8 mouse cellular contexts compared by ENCODE assay signal in the genomic region with DNA sequence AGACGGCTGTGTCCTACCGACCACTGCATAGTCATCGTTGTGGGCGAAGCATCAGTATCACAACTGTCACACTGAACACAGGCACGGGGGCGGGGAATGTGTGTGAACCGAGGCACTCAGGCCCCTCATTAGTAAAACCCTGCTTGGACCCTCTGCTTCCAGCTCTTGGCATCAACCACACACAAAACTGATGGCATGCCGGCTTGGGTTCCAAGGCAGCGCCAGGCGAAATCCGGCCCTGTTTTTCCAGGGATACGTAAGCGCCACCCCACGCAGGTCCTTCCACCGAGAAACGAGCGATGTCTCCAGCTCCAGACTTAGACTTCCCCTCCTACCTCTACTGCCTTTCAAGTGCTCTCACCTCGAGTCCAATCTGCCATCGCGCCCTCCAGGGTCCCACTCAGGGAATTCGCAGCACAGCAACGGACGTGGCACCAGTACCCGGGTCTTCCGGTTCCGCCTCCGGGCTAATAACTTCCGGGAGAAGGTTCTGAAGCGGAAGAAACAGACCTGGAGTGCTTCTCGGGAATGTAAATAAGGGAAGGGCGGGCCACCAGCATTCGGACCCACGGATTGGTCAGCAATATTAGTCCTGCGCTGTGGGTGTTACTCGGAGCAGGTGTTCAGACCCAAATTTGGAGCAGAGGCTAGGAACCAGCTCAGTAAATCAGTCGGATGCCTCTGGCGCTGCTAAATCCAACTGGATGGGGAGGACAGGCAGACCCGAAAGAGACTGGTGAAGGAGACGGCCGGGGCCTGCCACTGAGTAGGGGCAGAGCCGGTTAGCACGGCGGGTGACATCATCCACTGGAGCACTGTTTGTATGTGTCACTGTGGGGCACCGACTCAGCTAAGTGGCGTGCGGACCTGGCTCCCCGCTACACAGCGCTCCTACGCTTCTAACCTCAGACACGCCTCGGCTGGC. TPM values are rescaled to one million over a fixed set of nuclear protein-coding genes. Genes with fewer than 3 reads are reported as not detected.
DNase-seq lines count a peak whose midpoint lies in the region; ATAC-seq and TF ChIP-seq lines count a peak whose summit lies in the region.

TSS of gene Gm45785 (minus strand) at position 472 of the 925 bp plus-strand sequence.

- no peak for TF ChIP-seq CTCF in bone marrow macrophage, adult 2 months (IDR thresholded peaks at IDR 0.05; ENCODE audit: low read depth, low read length)
- TF ChIP-seq CTCF in embryonic fibroblast, embryonic 13.5 days (IDR thresholded peaks at IDR 0.05; ENCODE audit: borderline replicate concordance, insufficient read depth, low read length), result no peak

- H3K4me2 ChIP-seq in kidney, embryonic 14.5 days (replicated peaks; ENCODE audit: low read depth, low read length), result peak within 1 kb of the TSS; percentile 88
- peak within 1 kb of the TSS; percentile 98 for H3K4me2 ChIP-seq in limb, embryonic 15.5 days

- peaks cover 52% of the 10 kb centered on the region for H3K36me3 ChIP-seq in kidney, embryonic 14.5 days (ENCODE audit: control insufficient read depth, insufficient read depth, low read length)
- peaks cover 60% of the 10 kb centered on the region for H3K36me3 ChIP-seq in limb, embryonic 15.5 days

- WGBS in kidney, embryonic 14.5 days, result under 1% methylated on average over 51 of the region's 51 CpGs
- WGBS in limb, embryonic 15.5 days, result under 1% methylated on average over 51 of the region's 51 CpGs

- DNase-seq in 416B (ENCODE audit: low read depth), result peak; percentile 96
- peak; percentile 90 to 93 for DNase-seq in heart, adult 9 months (ENCODE audit: low spot score in 2 of 2)
- peak; percentile 62 to 73 for DNase-seq in monocyte, adult 2 months (ENCODE audit: low read depth in 1 of 2, low spot score in 2 of 2)
- DNase-seq in spleen, postnatal 36 days (ENCODE audit: low spot score in 2 of 2), result peak; percentile 84 to 88

- peaks cover 12% of the 10 kb centered on the region; the same call in 1 of the 2 replicates for H3K4me1 ChIP-seq in bone marrow macrophage, adult 2 months (ENCODE audit: control insufficient read depth, insufficient read depth, low read length)
- H3K4me1 ChIP-seq in embryonic fibroblast, embryonic 13.5 days (ENCODE audit: control insufficient read depth, insufficient read depth, low read length), result 0 out of 2 replicates have a peak, but pooled peaks cover 4% of the 10 kb centered on the region
- H3K4me1 ChIP-seq in kidney, embryonic 14.5 days (ENCODE audit: control insufficient read depth, insufficient read depth, low read length), result peaks cover 15% of the 10 kb centered on the region
- peaks cover 31% of the 10 kb centered on the region for H3K4me1 ChIP-seq in limb, embryonic 15.5 days

- peak within 1 kb of the TSS; percentile 86 for H3K4me3 ChIP-seq in bone marrow macrophage, adult 2 months (ENCODE audit: insufficient read depth, low read length)
- H3K4me3 ChIP-seq in embryonic fibroblast, embryonic 13.5 days (ENCODE audit: insufficient read depth, low read length), result peak within 1 kb of the TSS; percentile 80
- H3K4me3 ChIP-seq in kidney, embryonic 14.5 days (ENCODE audit: low read length), result peak within 1 kb of the TSS; percentile 52
- H3K4me3 ChIP-seq in limb, embryonic 15.5 days, result peak within 1 kb of the TSS; percentile 80

- H3K27me3 ChIP-seq in kidney, embryonic 14.5 days (ENCODE audit: control insufficient read depth, insufficient read depth, low read length), result no peaks in the 10 kb centered on the region
- H3K27me3 ChIP-seq in limb, embryonic 15.5 days, result no peaks in the 10 kb centered on the region

- ATAC-seq in kidney, embryonic 14.5 days (ENCODE audit: low FRiP score, low TSS enrichment), result peak; percentile 82
- peak; percentile 63 for ATAC-seq in limb, embryonic 15.5 days (ENCODE audit: insufficient number of reproducible peaks, low FRiP score, low TSS enrichment, low read depth)

- H3K9me3 ChIP-seq in kidney, embryonic 14.5 days (ENCODE audit: control insufficient read depth, low read length), result no peaks in the 10 kb centered on the region
- H3K9me3 ChIP-seq in limb, embryonic 15.5 days, result no peaks in the 10 kb centered on the region

- TF ChIP-seq POLR2A in bone marrow macrophage, adult 2 months (IDR thresholded peaks at IDR 0.05; ENCODE audit: borderline replicate concordance, low read depth, low read length), result 0 out of 2 replicates have a peak, but pooled peaks have one; percentile 61
- TF ChIP-seq POLR2A in embryonic fibroblast, embryonic 13.5 days (IDR thresholded peaks at IDR 0.05; ENCODE audit: low read depth, low read length), result peak; percentile 80

- H3K27ac ChIP-seq in bone marrow macrophage, adult 2 months (ENCODE audit: insufficient read depth, low read depth, low read length), result peak within 1 kb of the TSS; percentile 83
- peak within 1 kb of the TSS; percentile 78 for H3K27ac ChIP-seq in embryonic fibroblast, embryonic 13.5 days (ENCODE audit: insufficient read depth, low read length)
- peak within 1 kb of the TSS; percentile 75 for H3K27ac ChIP-seq in kidney, embryonic 14.5 days (ENCODE audit: low read depth, low read length)
- H3K27ac ChIP-seq in limb, embryonic 15.5 days, result peak within 1 kb of the TSS; percentile 93

- H3K9ac ChIP-seq in kidney, embryonic 14.5 days (ENCODE audit: low read depth, low read length), result peak within 1 kb of the TSS; percentile 92
- H3K9ac ChIP-seq in limb, embryonic 15.5 days, result peak within 1 kb of the TSS; percentile 91

RNA-seq across cellular contexts. Expression of gene Gm45785, which starts in this region (rescaled TPM):
- not detected in 2 replicates for polyA plus RNA-seq in bone marrow macrophage, adult 2 months (2012; ENCODE audit: insufficient read depth, insufficient read length, missing spikeins)
- not detected in 2 replicates for polyA plus RNA-seq in embryonic fibroblast, embryonic 13.5 days (2011; ENCODE audit: insufficient read length, low read depth, missing spikeins)
- not detected in 2 replicates for polyA plus RNA-seq in kidney, embryonic 14.5 days (2014; fragmentation: Nextera tagmentation; extraction: Ambion mirVana)
- not detected in 2 replicates for polyA plus RNA-seq in limb, embryonic 15.5 days (2015; fragmentation: Nextera tagmentation; extraction: Ambion mirVana)

Comparison
In these comparisons a context has a peak if more than half of its experiments do, and no peak if none do; other contexts are left out.
1. Peak in every context shown above with its lines: DNase-seq, ATAC-seq, H3K4me3 ChIP-seq and H3K27ac ChIP-seq.
2. Peak in ATAC-seq, H3K4me3 ChIP-seq, H3K27ac ChIP-seq, H3K9ac ChIP-seq and H3K4me2 ChIP-seq in kidney, embryonic 14.5 days; RNA of the gene not detected or under 1 TPM.
3. Peak in ATAC-seq, H3K4me3 ChIP-seq, H3K27ac ChIP-seq, H3K9ac ChIP-seq and H3K4me2 ChIP-seq in limb, embryonic 15.5 days; RNA of the gene not detected or under 1 TPM.